Mouse (Mus musculus) left cerebral cortex, postnatal 4 days (tissue): ENCODE measurements around the gene Magi2. TPM values are rescaled to one million over a fixed set of nuclear protein-coding genes. Genes with fewer than 3 reads are reported as not detected.
A peak's percentile ranks its signal among the peaks of the same experiment; 100 is the strongest.

Source experiments
- DNase-seq: peaks from one replicate; pipeline ENCODE4 v3.0.0-alpha.2; 2022
- intact Hi-C: fragments of 180-260 bp; cut with DNase I; formaldehyde crosslinking; loops from one replicate; pipeline ENCODE4 v1.15.1; 2025
- total RNA-seq, 2 experiments: library from RNA; stranded (reverse); gene quantifications; 2 replicates each; pipeline ENCODE4 v1.2.3; 2021

Gene Magi2
- total RNA-seq, 2 experiments from 2014 or later = 102 to 118 TPM

DNA sequence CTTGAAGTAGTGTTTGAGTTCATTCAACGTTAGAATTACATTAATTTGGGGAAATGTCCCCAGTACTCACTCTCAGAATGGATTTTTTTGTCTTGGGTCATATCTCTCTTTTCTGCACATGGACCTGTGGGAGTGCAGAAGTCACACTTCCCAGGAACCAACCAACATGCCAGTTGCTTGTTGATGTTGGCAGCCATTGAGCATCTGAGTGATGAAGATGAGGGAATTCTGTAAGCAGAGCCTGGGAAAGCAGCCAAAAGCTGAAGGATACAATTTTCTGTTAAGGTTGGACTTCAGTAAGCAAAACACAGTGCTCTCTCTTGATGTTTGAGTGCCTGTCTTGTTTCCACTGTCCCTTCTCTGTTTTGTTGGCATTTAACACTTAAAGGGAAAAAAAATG lies 1102.1 kb downstream of the Magi2 start:
- no peak for DNase-seq
- intact Hi-C loops = no loop called here

DNA sequence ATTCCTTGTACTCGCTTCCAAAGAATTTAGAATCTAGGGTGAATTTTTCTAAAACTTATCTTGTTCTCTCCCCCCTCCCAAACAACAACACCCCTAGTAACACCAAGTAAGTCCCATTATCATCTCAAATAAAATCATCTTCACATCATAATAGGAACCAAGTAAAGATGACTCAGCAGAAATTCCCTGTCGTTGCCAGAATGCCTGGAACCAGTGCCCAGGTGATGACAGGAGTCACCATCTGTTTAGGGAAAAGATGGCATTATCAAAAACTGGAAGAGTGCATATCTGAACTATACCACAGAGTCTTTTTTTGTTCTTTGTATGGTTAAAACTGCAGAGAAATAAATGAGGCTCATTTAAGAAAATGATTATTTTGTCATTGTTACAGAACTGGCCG lies 1103.2 kb downstream of the Magi2 start:
- intact Hi-C loops = no loop called here
- peak; percentile 3 for DNase-seq

GRCm38 (mm10) chr5:20332574-20332973 lies 1105.7 kb downstream of the Magi2 start:
- intact Hi-C loops = no loop called here
- DNase-seq = no peak

- peak; percentile 6 for DNase-seq
- intact Hi-C loops = no loop called here
Measured at GRCm38 (mm10) chr5:20334549-20334948, 1107.7 kb downstream of the Magi2 start.

GRCm38 (mm10) chr5:20352941-20353340 lies 1126.1 kb downstream of the Magi2 start:
- no peak for DNase-seq
- intact Hi-C loops = no loop called here

GRCm38 (mm10) chr5:20358437-20358836 lies 1131.6 kb downstream of the Magi2 start:
- intact Hi-C loops = no loop called here
- DNase-seq = peak; percentile 66

- no peak for DNase-seq
- intact Hi-C loops = no loop called here
Measured at GRCm38 (mm10) chr5:20359021-20359420, 1132.2 kb downstream of the Magi2 start.

DNA sequence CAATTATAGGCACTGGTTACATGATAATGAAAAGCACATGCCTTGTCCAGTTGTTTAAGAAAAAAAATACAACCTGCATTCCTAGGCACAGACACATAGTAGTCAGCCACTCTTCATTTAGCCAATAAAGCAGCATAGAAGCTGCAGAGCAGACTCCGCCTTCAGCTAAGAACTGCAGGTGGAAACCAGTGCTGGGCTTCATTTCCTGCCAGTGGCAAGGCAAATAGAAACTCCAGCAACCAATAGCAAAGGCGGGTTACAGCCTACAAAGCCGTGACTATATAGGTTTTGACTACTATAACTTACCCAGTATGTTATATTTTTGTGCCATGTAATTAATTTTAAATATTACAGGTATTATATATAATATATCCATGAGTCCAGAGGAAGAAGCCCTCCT lies 1135.3 kb downstream of the Magi2 start:
- intact Hi-C loops = no loop called here
- DNase-seq = no peak

DNA sequence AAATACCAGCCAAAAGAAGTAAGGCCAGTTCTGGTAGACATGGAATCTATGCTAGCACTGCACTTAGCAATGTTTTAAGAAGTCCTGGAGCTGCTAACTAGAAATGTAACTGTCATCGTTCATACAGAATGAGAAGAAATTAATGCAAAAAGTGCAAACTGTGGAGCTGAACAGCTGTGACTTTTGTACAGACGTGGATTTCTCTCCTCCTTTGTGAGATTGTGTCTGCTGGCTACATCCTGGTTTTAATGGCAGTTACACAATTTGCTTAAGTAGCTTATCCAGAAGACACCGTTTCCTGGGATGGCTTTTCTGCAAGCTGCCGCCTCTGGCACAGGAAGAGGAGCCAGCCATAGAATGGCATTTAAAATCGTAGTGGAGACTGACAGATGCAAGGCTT lies 1136.4 kb downstream of the Magi2 start:
- intact Hi-C loops = no loop called here
- DNase-seq = no peak

DNA sequence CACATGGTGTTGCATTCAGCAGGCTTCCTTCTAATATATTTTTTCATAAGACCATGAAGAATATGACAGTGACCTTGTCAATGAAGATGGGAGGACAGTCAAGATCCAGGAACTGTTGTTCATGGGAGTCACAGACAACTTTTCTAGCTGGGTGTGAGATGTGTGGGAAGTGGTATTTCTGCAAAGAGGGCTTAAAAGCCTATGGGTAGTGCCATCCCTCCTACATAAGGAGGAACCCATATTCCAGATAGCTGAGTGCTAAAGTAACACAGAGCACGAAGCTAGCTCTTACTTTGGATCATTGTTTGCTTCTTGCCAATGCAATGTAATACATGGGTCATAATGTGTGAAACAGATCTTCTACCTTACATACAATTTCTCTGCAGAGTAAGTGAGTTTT lies 1146.8 kb downstream of the Magi2 start:
- no peak for DNase-seq
- intact Hi-C loops = no loop called here

- intact Hi-C loops = no loop called here
- peak; percentile 8 for DNase-seq
Measured at GRCm38 (mm10) chr5:20378071-20378800, 1151.4 kb downstream of the Magi2 start.

DNA sequence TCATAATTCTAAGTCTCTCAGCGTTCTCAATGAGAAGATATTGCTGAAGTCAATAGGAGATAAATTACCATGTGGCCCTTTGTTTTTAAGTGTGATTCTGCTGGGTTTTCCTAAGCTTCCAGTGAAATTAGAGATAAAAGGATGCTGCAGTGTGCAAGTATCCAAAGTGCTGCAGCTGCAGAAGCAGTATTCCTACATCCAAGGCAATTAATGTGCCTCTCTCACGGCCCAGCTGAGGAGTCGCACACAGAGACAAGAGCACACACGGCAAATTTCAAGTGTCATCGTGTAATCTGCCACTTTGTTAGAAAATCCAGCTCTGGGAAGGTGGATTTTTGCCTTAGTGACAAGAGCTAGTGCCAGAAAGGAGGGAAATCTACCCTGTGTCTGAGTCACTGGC lies 1177.7 kb downstream of the Magi2 start:
- DNase-seq = no peak
- intact Hi-C loops = no loop called here

- peak; percentile 14 for DNase-seq
- intact Hi-C loops = no loop called here
Measured at GRCm38 (mm10) chr5:20406626-20407025, 1179.8 kb downstream of the Magi2 start.

DNA sequence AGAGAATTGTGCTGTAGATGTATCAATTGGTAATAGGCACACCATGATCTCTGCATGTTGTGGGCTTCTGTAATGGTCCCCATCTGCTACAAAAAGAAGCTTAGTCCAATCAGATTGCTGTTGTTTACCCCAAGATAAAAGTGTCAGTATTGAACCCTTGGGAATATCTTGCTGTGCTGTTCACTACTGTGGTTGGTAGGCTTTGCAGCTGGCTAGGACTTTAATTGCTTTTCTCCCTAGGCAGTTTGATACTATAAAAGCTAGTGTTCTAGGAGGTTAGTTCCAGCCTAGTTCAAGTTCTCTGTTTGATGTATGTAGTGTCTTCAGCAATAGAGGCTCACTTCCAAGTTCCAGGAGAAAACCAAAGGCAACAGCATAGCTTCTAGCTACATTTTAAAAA lies 1188.5 kb downstream of the Magi2 start:
- intact Hi-C loops = no loop called here

GRCm38 (mm10) chr5:20417348-20417747 lies 1190.5 kb downstream of the Magi2 start:
- DNase-seq = no peak
- intact Hi-C loops = no loop called here

More for the DNA sequence above, 1188.5 kb downstream of the Magi2 start:
- no peak for DNase-seq

GRCm38 (mm10) chr5:20432148-20432813 lies 1205.4 kb downstream of the Magi2 start:
- no peak for DNase-seq
- intact Hi-C loops = no loop called here

DNA sequence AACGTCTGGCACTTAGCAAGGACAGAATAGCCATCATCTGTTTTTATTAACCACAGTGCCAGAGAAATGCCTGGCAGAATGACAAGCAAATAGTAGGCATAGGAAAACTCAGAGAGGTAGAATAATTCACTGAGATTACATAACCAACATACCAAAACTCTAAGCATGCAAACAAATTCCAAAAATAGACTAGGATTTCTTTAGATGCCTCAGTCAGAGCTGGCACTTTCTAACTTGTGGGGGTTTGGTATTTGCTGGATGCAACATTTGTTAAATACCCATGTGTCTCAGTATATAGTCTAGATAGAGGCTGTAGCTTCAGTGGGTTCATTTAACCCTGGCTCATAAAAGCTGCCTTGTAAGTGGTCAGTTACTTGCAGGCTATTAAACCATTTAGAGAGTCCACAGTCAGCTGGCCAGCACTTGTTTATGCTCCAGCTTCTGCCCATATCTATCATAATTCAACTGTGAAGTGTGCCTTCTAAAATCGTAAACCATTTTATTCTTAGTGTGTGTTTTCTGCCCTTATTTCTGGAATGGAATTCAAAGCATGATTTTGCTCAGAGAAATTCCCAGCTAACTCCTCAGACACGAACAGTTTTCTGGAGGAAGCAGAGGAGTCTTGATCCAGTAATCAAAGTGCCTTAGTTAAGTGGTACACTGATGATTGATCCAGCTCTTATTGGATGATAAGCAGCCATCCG lies 1219.8 kb downstream of the Magi2 start:
- DNase-seq = no peak
- intact Hi-C loops = no loop called here

DNA sequence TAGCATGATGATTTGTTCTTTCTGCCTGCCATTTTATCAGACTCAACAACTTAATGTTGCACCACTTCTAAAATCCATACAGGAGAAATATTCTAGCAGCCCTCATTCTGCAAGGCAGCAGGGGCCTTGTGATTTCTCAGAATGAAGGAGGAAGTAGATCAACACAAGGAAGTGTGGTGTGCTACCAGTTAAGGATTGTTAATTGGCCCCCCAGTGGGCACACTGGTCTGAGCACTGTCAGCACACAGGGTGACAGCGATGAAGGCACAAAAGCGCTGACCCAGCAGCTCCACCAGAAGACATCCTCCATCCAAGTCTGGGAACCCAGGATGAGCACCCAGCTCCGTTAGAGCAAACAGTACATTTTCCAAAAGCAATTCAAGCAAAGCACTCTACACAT lies 1229.3 kb downstream of the Magi2 start:
- intact Hi-C loops = no loop called here
- no peak for DNase-seq

- intact Hi-C loops = no loop called here
- no peak for DNase-seq
Measured at GRCm38 (mm10) chr5:20457742-20458510, 1231.1 kb downstream of the Magi2 start.

GRCm38 (mm10) chr5:20461709-20462108 lies 1234.9 kb downstream of the Magi2 start:
- intact Hi-C loops = no loop called here
- DNase-seq = no peak

GRCm38 (mm10) chr5:20462376-20462775 lies 1235.5 kb downstream of the Magi2 start:
- peak; percentile 16 for DNase-seq
- intact Hi-C loops = no loop called here
